Mouse (Mus musculus) CD4-positive naive resting alpha-beta T cell, adult 76 days (primary cell): ENCODE results near the gene Osbpl3. TPM values are rescaled to one million over a fixed set of nuclear protein-coding genes. Genes with fewer than 3 reads are reported as not detected.

Experiments used
- total RNA-seq: library from RNA; stranded (reverse); gene quantifications from one replicate; pipeline ENCODE4 v1.2.4, GENCODE M21; 2023

The Osbpl3 gene
- total RNA-seq, result 1.6 TPM

DNA sequence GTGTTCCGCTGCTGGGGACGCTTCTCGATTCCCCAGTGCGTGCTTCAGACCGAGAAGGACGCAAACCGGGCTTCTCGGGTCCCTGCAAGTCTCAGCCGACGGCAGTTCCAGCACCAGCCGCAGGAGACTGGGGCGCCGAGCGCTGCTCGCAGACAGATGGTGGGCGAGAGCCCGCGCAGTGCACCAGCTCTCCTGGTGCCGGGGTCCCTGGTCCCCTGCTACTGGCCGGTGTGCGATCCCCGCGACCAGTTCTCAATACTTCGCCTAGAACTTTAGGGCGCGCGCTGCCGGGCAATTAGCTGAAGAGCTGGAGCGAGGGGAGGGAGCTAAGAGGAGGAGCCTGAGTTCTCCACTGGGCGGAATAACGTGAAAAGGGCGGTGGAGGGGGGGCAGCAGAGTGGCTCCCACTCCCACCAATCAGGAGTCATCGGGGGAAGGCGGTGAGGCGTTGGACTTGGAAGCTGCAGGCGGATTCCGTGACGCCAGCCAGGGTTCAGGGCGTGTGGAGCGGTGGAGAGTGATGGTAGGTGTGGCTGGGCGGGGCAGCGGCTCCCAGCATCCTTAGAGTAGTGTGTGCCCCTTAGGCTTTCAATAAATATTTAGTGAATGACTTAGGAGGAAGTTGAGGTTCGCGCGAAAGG is at the start of gene Osbpl3:
Gene Osbpl3, minus strand, starts transcription at position 373 of the 641 bp plus-strand sequence.

GRCm38 (mm10) chr6:50263670-50264069 is 192.3 kb downstream of the Osbpl3 start, which contains the start of gene Gsdme:
Gene Gsdme, minus strand, starts transcription at chr6:50263862.

Other genes starting within 250 kb of the Osbpl3 start
- gene Gsdme, start 192.3 kb downstream of the Osbpl3 start, total RNA-seq, result 0.76 TPM
- gene Cycs, start 110.3 kb upstream of the Osbpl3 start, total RNA-seq, result 22.5 TPM
- 1.6 TPM for gene 4921507P07Rik, start 140.4 kb upstream of the Osbpl3 start, total RNA-seq
- not detected for gene Npvf, start 198.2 kb upstream of the Osbpl3 start, total RNA-seq